Mouse (Mus musculus): ENCODE results near the gene Abca16. TPM values are rescaled to one million over a fixed set of nuclear protein-coding genes. Genes with fewer than 3 reads are reported as not detected.

The Abca16 gene
- polyA plus RNA-seq, 1 experiment from 2014 or later = not detected

Other genes starting within 250 kb of the Abca16 start
- not detected in 2 replicates for gene Anks4b, start 235.8 kb upstream of the Abca16 start, polyA plus RNA-seq (2015; fragmentation: Nextera tagmentation; extraction: Ambion mirVana)
- 5.6 and 5.9 TPM in 2 replicates for gene Crym, start 207.5 kb upstream of the Abca16 start, polyA plus RNA-seq (2015; fragmentation: Nextera tagmentation; extraction: Ambion mirVana)
- gene Abca14, start 205.7 kb upstream of the Abca16 start, polyA plus RNA-seq (2015; fragmentation: Nextera tagmentation; extraction: Ambion mirVana) = not detected in 2 replicates
- gene Abca15, start 81.0 kb upstream of the Abca16 start, polyA plus RNA-seq (2015; fragmentation: Nextera tagmentation; extraction: Ambion mirVana) = not detected in 2 replicates
- 194 and 221 TPM in 2 replicates for gene Uqcrc2, start 225.5 kb downstream of the Abca16 start, polyA plus RNA-seq (2015; fragmentation: Nextera tagmentation; extraction: Ambion mirVana)